Mouse (Mus musculus) spleen, adult 2 months (tissue): ENCODE measurements around the gene Srpk1. TPM values are rescaled to one million over a fixed set of nuclear protein-coding genes. Genes with fewer than 3 reads are reported as not detected.
A peak's percentile ranks its signal among the peaks of the same experiment; 100 is the strongest.

ENCODE experiments used
- DNase-seq, 2 experiments: peaks; one replicate each; pipeline versions ENCODE4 v3.0.0 to v3.0.0-alpha.2; 2012 to 2021; ENCODE audit warnings: low spot score in 2 of 2, low read depth in 1 of 2
- H3K27ac ChIP-seq: fragments of 200-500 bp; 2 replicates; pipeline ENCODE4 v1.5.1; 2012; ENCODE audit warnings: low read length, inconsistent platforms; ENCODE audit not compliant: insufficient read depth
- H3K27me3 ChIP-seq: fragments of 200-500 bp; 2 replicates; pipeline ENCODE4 v1.6.1; 2012; ENCODE audit warnings: mild to moderate bottlenecking, moderate library complexity, low read length, inconsistent platforms; ENCODE audit not compliant: control insufficient read depth, insufficient read depth
- H3K36me3 ChIP-seq: fragments of 200-500 bp; 2 replicates; pipeline ENCODE4 v1.6.1; 2012; ENCODE audit warnings: mild to moderate bottlenecking, low read length, inconsistent platforms; ENCODE audit not compliant: control insufficient read depth, insufficient read depth
- H3K4me1 ChIP-seq: fragments of 200-500 bp; 2 replicates; pipeline ENCODE4 v1.6.1; 2011; ENCODE audit warnings: inconsistent platforms; ENCODE audit not compliant: control insufficient read depth, insufficient read depth, insufficient read length
- H3K4me3 ChIP-seq: fragments of 200-500 bp; 2 replicates; pipeline ENCODE4 v1.5.1; 2011; ENCODE audit warnings: mild to moderate bottlenecking, inconsistent platforms; ENCODE audit not compliant: insufficient read depth, insufficient read length; ENCODE audit errors: extremely low read depth
- CTCF ChIP-seq: fragments of 200-500 bp; IDR thresholded peaks from 2 replicates; pipeline ENCODE4 v1.5.1; 2011; ENCODE audit warnings: mild to moderate bottlenecking, inconsistent platforms; ENCODE audit not compliant: insufficient read depth, insufficient read length, insufficient replicate concordance; ENCODE audit errors: extremely low read depth
- POLR2A ChIP-seq: fragments of 200-500 bp; IDR thresholded peaks from 2 replicates; pipeline ENCODE4 v1.6.1; 2011; ENCODE audit warnings: low read depth, low read length, inconsistent platforms
- WGBS: fragments of 180-500 bp; shearing (Covaris S2); methylation state at CpG from one replicate; pipeline ENCODE4 v1.1.7; 2018; 5-methylcytosine and 5-hydroxymethylcytosine counted together
- polyA plus RNA-seq: library from polyadenylated mRNA; depleted of rRNA; stranded (reverse); fragments of >200 nt; gene quantifications from 2 replicates; pipeline ENCODE4 v1.2.3, GENCODE M21; 2012

The Srpk1 gene
- polyA plus RNA-seq, 1 experiment, result 20.5 TPM

DNA sequence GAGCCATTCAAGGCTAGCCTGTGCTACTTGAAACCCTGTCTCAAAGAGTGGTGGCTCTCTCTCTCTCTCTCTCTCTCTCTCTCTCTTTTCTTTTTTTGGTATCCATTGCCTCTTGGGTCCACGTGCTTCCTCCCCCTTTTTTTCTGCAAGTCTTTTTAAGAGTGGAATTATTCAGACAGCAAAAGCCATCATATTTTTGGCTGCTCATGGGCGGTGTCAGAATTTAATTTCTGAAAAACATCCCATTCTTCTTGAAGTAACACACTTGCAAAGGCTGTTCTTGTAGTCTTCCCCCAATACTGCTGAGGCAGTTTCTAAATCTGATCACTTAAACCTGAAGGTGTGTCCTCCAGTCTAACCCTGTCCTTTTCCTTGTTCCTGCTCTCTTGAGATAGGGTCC lies 4.4 kb upstream of the Srpk1 start:
- 82% methylated on average over 2 of the region's 2 CpGs for WGBS
- no peak for DNase-seq
- Histone ChIP-seq H3K4me3 (no peak overlapping the region), H3K27ac (no peak overlapping the region), H3K36me3 (no peaks in the 10 kb centered on the region), H3K4me1 (peaks cover 9% of the 10 kb centered on the region), H3K27me3 (no peaks in the 10 kb centered on the region)
- TF ChIP-seq POLR2A, result no peak
- no peak for TF ChIP-seq CTCF

DNA sequence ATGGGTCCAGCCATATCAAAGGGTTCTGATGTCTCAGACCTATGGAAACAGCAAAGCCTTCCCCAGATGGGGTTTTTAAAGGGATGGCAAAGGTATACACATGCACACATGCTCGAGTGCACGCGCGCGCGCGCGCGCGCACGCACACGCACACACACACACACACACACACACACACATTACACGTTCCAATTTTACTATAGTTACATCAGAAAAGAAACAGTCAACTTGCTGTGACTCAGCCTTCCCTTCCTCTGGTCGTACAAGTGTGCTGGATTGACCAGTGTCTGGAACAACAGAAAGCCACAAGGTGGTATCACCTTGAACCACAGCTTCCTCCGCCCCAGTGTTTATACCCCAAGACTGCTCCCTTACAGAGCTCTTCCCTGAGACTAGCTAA lies 2.8 kb upstream of the Srpk1 start:
- no peak overlapping the region for H3K4me3 ChIP-seq
- DNase-seq, result peak in 1 of 2 experiments; percentile 27
- no peaks in the 10 kb centered on the region for H3K27me3 ChIP-seq
- no peaks in the 10 kb centered on the region for H3K36me3 ChIP-seq
- TF ChIP-seq POLR2A (no peak), CTCF (no peak)
- peaks cover 18% of the 10 kb centered on the region for H3K4me1 ChIP-seq
- H3K27ac ChIP-seq, result no peak overlapping the region
- 22% methylated on average over 15 of the region's 15 CpGs for WGBS

DNA sequence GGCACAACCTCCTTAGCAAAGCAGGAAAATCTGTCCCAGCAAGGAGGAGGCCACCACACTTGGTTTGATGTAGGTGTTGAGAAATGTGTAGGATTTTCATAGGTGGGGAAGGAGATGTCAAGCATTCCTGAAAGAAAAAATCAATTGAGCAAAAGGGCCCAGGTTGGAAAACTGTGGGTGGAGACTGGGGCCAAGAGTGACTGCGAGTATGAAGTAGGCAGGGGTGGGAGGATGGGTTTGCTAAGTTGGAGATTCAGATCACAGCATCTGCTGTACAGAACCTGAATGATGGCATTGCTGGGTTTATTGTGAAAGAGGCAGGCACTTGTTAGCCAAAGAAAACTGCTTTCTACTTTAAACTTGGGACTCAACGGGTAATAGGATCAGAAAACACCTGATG lies 2.3 kb upstream of the Srpk1 start:
- WGBS, result 38% methylated on average over 2 of the region's 2 CpGs
- H3K27me3 ChIP-seq, result no peaks in the 10 kb centered on the region
- no peaks in the 10 kb centered on the region for H3K36me3 ChIP-seq
- no peak overlapping the region for H3K27ac ChIP-seq
- H3K4me1 ChIP-seq, result peaks cover 18% of the 10 kb centered on the region
- no peak for TF ChIP-seq CTCF
- TF ChIP-seq POLR2A, result no peak
- no peak for DNase-seq
- no peak overlapping the region for H3K4me3 ChIP-seq

- TF ChIP-seq CTCF (no peak), POLR2A (no peak)
- H3K27me3 ChIP-seq, result no peaks in the 10 kb centered on the region
- H3K4me1 ChIP-seq, result peaks cover 18% of the 10 kb centered on the region
- peak in 1 of 2 experiments; percentile 13 for DNase-seq
- H3K36me3 ChIP-seq, result no peaks in the 10 kb centered on the region
- peak overlapping the region; percentile 89 for H3K4me3 ChIP-seq
- under 1% methylated on average over 78 of the region's 78 CpGs for WGBS
- peak overlapping the region; percentile 86 for H3K27ac ChIP-seq
Observed at GRCm38 (mm10) chr17:28621381-28622299, 869 bp downstream of the Srpk1 start.

GRCm38 (mm10) chr17:28618775-28619174 lies 3.7 kb downstream of the Srpk1 start:
- 93% methylated on average over 1 of the region's 1 CpGs for WGBS
- Histone ChIP-seq H3K4me3 (no peak overlapping the region), H3K27ac (no peak overlapping the region)

DNA sequence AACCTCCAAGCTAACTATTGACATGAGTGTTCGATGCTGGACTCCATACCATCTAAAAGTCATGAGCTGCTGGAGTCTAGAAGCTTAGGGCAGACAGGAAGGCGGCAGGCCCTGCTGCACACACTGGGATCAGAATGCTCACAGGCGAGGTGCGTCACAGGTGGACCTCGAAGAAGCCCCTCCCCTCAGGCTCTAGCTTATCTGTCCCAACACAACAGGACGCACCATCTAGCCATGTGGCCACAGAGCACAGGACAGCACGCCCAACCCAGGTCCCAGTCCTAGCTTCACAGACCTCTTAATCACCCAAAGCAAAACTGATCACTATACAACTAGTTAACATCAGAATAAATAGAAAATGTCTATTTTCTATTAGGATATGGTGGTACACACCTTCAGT lies 4.4 kb downstream of the Srpk1 start:
- WGBS, result 69% methylated on average over 7 of the region's 7 CpGs
- H3K4me1 ChIP-seq, result peaks cover 15% of the 10 kb centered on the region
- H3K27ac ChIP-seq, result no peak overlapping the region
- no peaks in the 10 kb centered on the region for H3K27me3 ChIP-seq
- TF ChIP-seq CTCF (no peak), POLR2A (no peak)
- H3K4me3 ChIP-seq, result no peak overlapping the region
- DNase-seq, result no peak
- no peaks in the 10 kb centered on the region; the same call in 1 of the 2 replicates for H3K36me3 ChIP-seq

More at GRCm38 (mm10) chr17:28618775-28619174, 3.7 kb downstream of the Srpk1 start:
- DNase-seq, result no peak
- H3K4me1 ChIP-seq, result peaks cover 12% of the 10 kb centered on the region
- H3K36me3 ChIP-seq, result no peaks in the 10 kb centered on the region; the same call in 1 of the 2 replicates
- no peak for TF ChIP-seq POLR2A
- H3K27me3 ChIP-seq, result no peaks in the 10 kb centered on the region

GRCm38 (mm10) chr17:28617636-28618035 lies 4.9 kb downstream of the Srpk1 start:
- no peaks in the 10 kb centered on the region; the same call in 1 of the 2 replicates for H3K36me3 ChIP-seq
- 44% methylated on average over 10 of the region's 10 CpGs for WGBS
- H3K4me3 ChIP-seq, result no peak overlapping the region
- H3K27ac ChIP-seq, result no peak overlapping the region
- no peaks in the 10 kb centered on the region for H3K27me3 ChIP-seq
- peaks cover 15% of the 10 kb centered on the region for H3K4me1 ChIP-seq
- TF ChIP-seq POLR2A, result no peak
- TF ChIP-seq CTCF, result no peak
- DNase-seq, result no peak
